Mouse (Mus musculus) intestine, postnatal 0 days (tissue): ENCODE measurements around the gene Nod2. TPM values are rescaled to one million over a fixed set of nuclear protein-coding genes. Genes with fewer than 3 reads are reported as not detected.

ENCODE experiments used
- ATAC-seq: fragments of 200-750 bp; cut with Nextera tagmentation; 2 replicates; pipeline ENCODE4 v1.8.0; 2017; ENCODE audit warnings: mild to moderate bottlenecking, moderate TSS enrichment, moderate library complexity
- H3K27ac ChIP-seq: fragments of 300-500 bp; sonication (generic); 2 replicates; pipeline ENCODE4 v1.5.1; 2014; ENCODE audit warnings: mild to moderate bottlenecking, low read depth, low read length, moderate library complexity
- H3K27me3 ChIP-seq: fragments of 300-500 bp; sonication (generic); replicated peaks from 2 replicates; pipeline ENCODE4 v1.6.1; 2014; ENCODE audit warnings: low read length, mixed read lengths; ENCODE audit not compliant: control insufficient read depth, insufficient read depth
- H3K36me3 ChIP-seq: fragments of 300-500 bp; sonication (generic); 2 replicates; pipeline ENCODE4 v1.6.1; 2014; ENCODE audit warnings: mild to moderate bottlenecking, moderate library complexity; ENCODE audit not compliant: control insufficient read depth, insufficient read depth
- H3K4me1 ChIP-seq: fragments of 300-500 bp; sonication (generic); replicated peaks from 2 replicates; pipeline ENCODE4 v1.6.1; 2014; ENCODE audit warnings: antibody characterized with exemption, low read length, mixed read lengths; ENCODE audit not compliant: control insufficient read depth, insufficient read depth
- H3K4me2 ChIP-seq: fragments of 300-500 bp; sonication (generic); replicated peaks from 2 replicates; pipeline ENCODE4 v1.6.1; 2014; ENCODE audit warnings: low read depth, mild to moderate bottlenecking, moderate library complexity
- H3K4me3 ChIP-seq: fragments of 300-500 bp; sonication (generic); 2 replicates; pipeline ENCODE4 v1.5.1; 2014; ENCODE audit warnings: low read depth, low read length
- H3K9ac ChIP-seq: fragments of 300-500 bp; sonication (generic); 2 replicates; pipeline ENCODE4 v1.6.1; 2014; ENCODE audit warnings: mild to moderate bottlenecking, low read depth, low read length
- H3K9me3 ChIP-seq: fragments of 300-500 bp; sonication (generic); 2 replicates; pipeline ENCODE4 v1.6.1; 2016; ENCODE audit warnings: mixed run types; ENCODE audit not compliant: control insufficient read depth
- CTCF ChIP-seq: sonication (generic); IDR thresholded peaks from 2 replicates; pipeline ENCODE4 v1.5.1; 2016; ENCODE audit warnings: low read depth, mild to moderate bottlenecking, control low read depth, antibody characterized with exemption, moderate library complexity
- WGBS: fragments of 180-500 bp; shearing (Covaris S2); extraction: QIAGEN DNeasy Blood & Tissue Kit; methylation state at CpG from one replicate; pipeline ENCODE4 v1.1.7; 2014; 5-methylcytosine and 5-hydroxymethylcytosine counted together
- polyA plus RNA-seq: library from polyadenylated mRNA; unstranded; fragments of >200 nt; fragmentation: Nextera tagmentation; extraction: Ambion mirVana; gene quantifications from 2 replicates; pipeline ENCODE4 v1.2.1, GENCODE M21; 2015

Gene Nod2
- polyA plus RNA-seq, 1 experiment from 2014 or later = 0.22 TPM

GRCm38 (mm10) chr8:88635474-88636397 is 11.4 kb upstream of the Nod2 start, which contains the start of gene Snx20:
Gene Snx20 (minus strand): TSS chr8:88636128.
- H3K9ac ChIP-seq = peak within 1 kb of the TSS; percentile 54
- ATAC-seq = peak; percentile 85
- H3K27ac ChIP-seq = peak within 1 kb of the TSS; percentile 86
- 55% methylated on average over 14 of the region's 14 CpGs for WGBS
- TF ChIP-seq CTCF = 0 out of 2 replicates have a peak, but pooled peaks have one; percentile 23
- no peaks in the 10 kb centered on the region for H3K9me3 ChIP-seq
- peaks cover 5% of the 10 kb centered on the region; the same call in 1 of the 2 replicates for H3K4me1 ChIP-seq
- H3K4me3 ChIP-seq = peak within 1 kb of the TSS; percentile 47
- H3K36me3 ChIP-seq = no peaks in the 10 kb centered on the region; the same call in 1 of the 2 replicates
- no peaks in the 10 kb centered on the region for H3K27me3 ChIP-seq
- peak within 1 kb of the TSS; percentile 66 for H3K4me2 ChIP-seq

GRCm38 (mm10) chr8:88637092-88638000 is 9.8 kb upstream of the Nod2 start:
- Histone ChIP-seq H3K36me3 (no peaks in the 10 kb centered on the region; the same call in 1 of the 2 replicates), H3K9ac (no peak overlapping the region), H3K4me1 (peaks cover 5% of the 10 kb centered on the region; the same call in 1 of the 2 replicates), H3K9me3 (no peaks in the 10 kb centered on the region), H3K27ac (no peak overlapping the region), H3K27me3 (no peaks in the 10 kb centered on the region), H3K4me2 (no peak overlapping the region), H3K4me3 (no peak overlapping the region)
- ATAC-seq = no peak
- TF ChIP-seq CTCF = no peak
- WGBS = 78% methylated on average over 9 of the region's 9 CpGs

- H3K4me1 ChIP-seq = peaks cover 5% of the 10 kb centered on the region; the same call in 1 of the 2 replicates
- no peak overlapping the region for H3K4me3 ChIP-seq
- 94% methylated on average over 3 of the region's 3 CpGs for WGBS
- no peak overlapping the region for H3K27ac ChIP-seq
- H3K36me3 ChIP-seq = no peaks in the 10 kb centered on the region
- H3K4me2 ChIP-seq = no peak overlapping the region
- H3K27me3 ChIP-seq = no peaks in the 10 kb centered on the region
- no peak overlapping the region for H3K9ac ChIP-seq
- no peaks in the 10 kb centered on the region for H3K9me3 ChIP-seq
- no peak for ATAC-seq
- TF ChIP-seq CTCF = no peak
Observed at GRCm38 (mm10) chr8:88638908-88639307, 8.2 kb upstream of the Nod2 start.

- Histone ChIP-seq H3K4me3 (no peak overlapping the region), H3K4me1 (no peaks in the 10 kb centered on the region), H3K27me3 (no peaks in the 10 kb centered on the region), H3K27ac (peak overlapping the region; percentile 46), H3K4me2 (no peak overlapping the region), H3K9ac (no peak overlapping the region), H3K9me3 (no peaks in the 10 kb centered on the region), H3K36me3 (no peaks in the 10 kb centered on the region)
- no peak for TF ChIP-seq CTCF
- WGBS = 63% methylated on average over 5 of the region's 5 CpGs
- peak; percentile 66 for ATAC-seq
Observed at GRCm38 (mm10) chr8:88642734-88643564, 4.2 kb upstream of the Nod2 start.

- Histone ChIP-seq H3K4me3 (no peak overlapping the region), H3K4me1 (peaks cover 10% of the 10 kb centered on the region; the same call in 1 of the 2 replicates), H3K9ac (no peak overlapping the region), H3K27ac (no peak overlapping the region), H3K9me3 (no peaks in the 10 kb centered on the region), H3K4me2 (peak overlapping the region; percentile 82; the same call in 1 of the 2 replicates), H3K36me3 (no peaks in the 10 kb centered on the region), H3K27me3 (no peaks in the 10 kb centered on the region)
- no peak for ATAC-seq
- no peak for TF ChIP-seq CTCF
Observed at GRCm38 (mm10) chr8:88648322-88648721, 1.2 kb downstream of the Nod2 start.
